Mouse (Mus musculus) C2C12 (cell line): ENCODE measurements around the gene Nyap2. TPM values are rescaled to one million over a fixed set of nuclear protein-coding genes. Genes with fewer than 3 reads are reported as not detected.

Experiments used
- H3K27me3 ChIP-seq: one replicate; pipeline ENCODE4 v1.6.1; 2011; ENCODE audit not compliant: control insufficient read depth, insufficient read depth, insufficient read length
- H3K36me3 ChIP-seq: one replicate; pipeline ENCODE4 v1.6.1; 2011; ENCODE audit not compliant: control insufficient read depth, insufficient read depth
- H3K4me3 ChIP-seq: one replicate; pipeline ENCODE4 v1.5.1; 2011; ENCODE audit warnings: mild to moderate bottlenecking, control low read depth; ENCODE audit not compliant: poor library complexity, insufficient read depth, severe bottlenecking
- H3K79me2 ChIP-seq: one replicate; pipeline ENCODE4 v1.6.1; 2011; ENCODE audit not compliant: control insufficient read depth, insufficient read depth
- H3K79me3 ChIP-seq: one replicate; pipeline ENCODE4 v1.6.1; 2011; ENCODE audit warnings: low read depth, control low read depth
- H3ac ChIP-seq: one replicate; pipeline ENCODE3; 2011; ENCODE audit warnings: low read depth; ENCODE audit not compliant: control insufficient read depth, insufficient read length
- CEBPB ChIP-seq: IDR thresholded peaks from one replicate; pipeline ENCODE4 v1.6.1; 2011; ENCODE audit warnings: low read depth, mild to moderate bottlenecking, control low read depth, moderate library complexity
- CTCF ChIP-seq: IDR thresholded peaks from one replicate; pipeline ENCODE4 v1.5.1; 2011; ENCODE audit not compliant: control insufficient read depth, insufficient read depth, insufficient read length
- FOSL1 ChIP-seq: IDR thresholded peaks from one replicate; pipeline ENCODE4 v1.8.0; 2011; ENCODE audit warnings: mild to moderate bottlenecking, low read length; ENCODE audit not compliant: poor library complexity, insufficient read depth, severe bottlenecking
- MAX ChIP-seq: IDR thresholded peaks from one replicate; pipeline ENCODE4 v1.6.1; 2011; ENCODE audit warnings: mild to moderate bottlenecking, control low read depth
- MYOD1 ChIP-seq: IDR thresholded peaks from one replicate; pipeline ENCODE4 v1.6.1; 2011; ENCODE audit warnings: low read depth; ENCODE audit not compliant: control insufficient read depth, insufficient read length
- MYOG ChIP-seq: IDR thresholded peaks from one replicate; pipeline ENCODE4 v1.6.1; 2011; ENCODE audit not compliant: control insufficient read depth, insufficient read length; ENCODE audit errors: extremely low read depth
- USF1 ChIP-seq: IDR thresholded peaks from one replicate; pipeline ENCODE4 v1.6.1; 2011; ENCODE audit warnings: low read depth, mild to moderate bottlenecking, control low read depth, moderate library complexity
- polyA plus RNA-seq: library from polyadenylated mRNA; unstranded; fragments of >200 nt; fragmentation: generic; extraction: Trizol; gene quantifications from one replicate; pipeline ENCODE4 v1.2.1, GENCODE M21; 2012; ENCODE audit warnings: missing spikeins

Nyap2 gene
- polyA plus RNA-seq, 1 experiment: not detected

DNA sequence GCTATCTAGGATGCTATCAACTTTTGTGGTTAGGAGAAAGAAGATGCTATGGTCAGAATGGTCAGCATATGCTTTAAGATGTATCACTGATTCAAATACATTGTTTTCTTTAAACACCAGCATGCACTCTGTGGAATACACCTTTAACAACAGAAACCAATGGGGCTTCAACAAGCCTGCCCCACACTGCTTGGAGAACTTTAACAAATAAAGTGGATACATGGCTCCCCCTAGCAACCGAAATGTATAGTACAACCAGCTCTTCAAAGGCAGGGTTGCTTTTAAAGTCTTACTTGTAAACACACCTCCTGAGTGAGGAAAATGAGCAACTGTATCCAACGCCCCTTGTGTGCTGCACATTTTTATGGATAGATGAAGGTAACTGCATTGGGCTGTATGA, 224.9 kb downstream of the Nyap2 start:
- no peak overlapping the region for H3K4me3 ChIP-seq
- H3K27me3 ChIP-seq: peaks cover 4% of the 10 kb centered on the region
- H3ac ChIP-seq: no peak overlapping the region
- no peak for TF ChIP-seq FOSL1
- peak; percentile 22 for TF ChIP-seq MAX
- TF ChIP-seq CEBPB: no peak
- TF ChIP-seq MYOG: no peak
- no peak for TF ChIP-seq USF1
- H3K36me3 ChIP-seq: no peaks in the 10 kb centered on the region
- no peaks in the 10 kb centered on the region for H3K79me2 ChIP-seq
- no peaks in the 10 kb centered on the region for H3K79me3 ChIP-seq

DNA sequence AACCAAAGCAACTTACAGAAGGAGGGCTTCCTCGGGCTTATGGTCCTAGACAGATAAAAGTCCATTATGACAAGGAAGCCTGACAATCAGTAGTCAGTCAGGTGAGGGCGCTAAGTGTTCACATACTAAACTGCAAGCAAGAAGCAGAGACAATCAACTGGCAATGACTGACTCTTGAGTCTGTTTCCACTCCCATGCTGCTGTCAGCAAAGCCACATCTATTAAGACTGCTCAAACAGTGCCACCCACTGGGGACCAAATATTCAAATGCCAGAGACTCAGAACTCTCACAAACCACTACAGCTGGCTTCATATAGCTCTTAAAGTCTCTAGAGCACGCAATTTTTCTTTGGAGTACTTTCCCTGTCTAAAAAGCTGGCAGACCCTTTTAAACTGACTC, 226.6 kb downstream of the Nyap2 start:
- Histone ChIP-seq H3K79me3 (no peaks in the 10 kb centered on the region), H3K79me2 (no peaks in the 10 kb centered on the region), H3K4me3 (no peak overlapping the region), H3K36me3 (no peaks in the 10 kb centered on the region), H3K27me3 (no peaks in the 10 kb centered on the region), H3ac (no peak overlapping the region)
- TF ChIP-seq CTCF (no peak), MAX (no peak), CEBPB (no peak), MYOG (no peak), USF1 (no peak), MYOD1 (no peak), FOSL1 (no peak)

DNA sequence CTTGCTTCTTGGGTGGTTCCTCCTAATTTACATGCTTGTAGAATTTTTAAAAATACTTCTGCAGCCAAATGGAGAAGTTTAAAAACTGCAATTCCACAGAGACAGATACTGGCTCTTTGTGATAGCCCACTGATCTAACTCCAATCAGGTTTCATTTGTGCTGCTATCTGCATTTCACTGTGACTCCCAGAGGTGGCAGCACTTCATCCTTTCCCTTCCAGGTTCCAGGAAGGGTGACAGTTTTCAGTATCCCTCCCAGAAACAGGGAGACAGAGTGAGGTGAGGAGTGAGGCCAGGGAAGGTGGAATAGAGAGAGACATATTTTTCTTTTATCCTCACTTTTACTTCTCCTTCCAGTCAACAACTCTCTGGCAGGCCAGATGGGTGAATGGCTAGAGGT, 230.7 kb downstream of the Nyap2 start:
- no peak overlapping the region for H3K4me3 ChIP-seq
- no peaks in the 10 kb centered on the region for H3K27me3 ChIP-seq
- no peaks in the 10 kb centered on the region for H3K79me3 ChIP-seq
- H3ac ChIP-seq: no peak overlapping the region
- no peak for TF ChIP-seq FOSL1
- no peak for TF ChIP-seq CTCF
- no peak for TF ChIP-seq MYOG
- TF ChIP-seq CEBPB: no peak
- no peaks in the 10 kb centered on the region for H3K79me2 ChIP-seq
- H3K36me3 ChIP-seq: no peaks in the 10 kb centered on the region

DNA sequence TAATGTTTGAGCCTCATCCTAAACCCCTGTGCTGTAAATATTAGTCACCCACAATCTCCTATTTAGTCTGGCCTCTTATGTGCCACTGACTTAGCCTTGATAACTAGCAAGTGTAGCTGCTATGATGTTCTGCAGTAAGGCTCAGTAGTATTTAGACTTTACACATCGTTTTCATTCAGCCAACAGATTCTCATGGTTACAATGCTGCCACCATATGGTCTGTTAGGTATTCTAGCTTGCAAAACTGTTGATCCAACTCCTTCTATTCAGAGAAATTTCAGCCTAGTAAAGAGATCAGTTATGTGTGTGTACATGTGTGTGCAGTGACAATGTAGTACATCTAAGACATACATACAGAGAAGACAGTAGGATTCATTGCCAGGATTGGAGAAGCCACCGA, 231.2 kb downstream of the Nyap2 start:
- no peaks in the 10 kb centered on the region for H3K27me3 ChIP-seq
- no peaks in the 10 kb centered on the region for H3K79me2 ChIP-seq
- TF ChIP-seq USF1 (no peak), CEBPB (no peak), FOSL1 (no peak), MYOG (no peak), MYOD1 (no peak), CTCF (no peak), MAX (no peak)
- no peak overlapping the region for H3ac ChIP-seq
- no peaks in the 10 kb centered on the region for H3K36me3 ChIP-seq
- no peak overlapping the region for H3K4me3 ChIP-seq
- H3K79me3 ChIP-seq: no peaks in the 10 kb centered on the region

DNA sequence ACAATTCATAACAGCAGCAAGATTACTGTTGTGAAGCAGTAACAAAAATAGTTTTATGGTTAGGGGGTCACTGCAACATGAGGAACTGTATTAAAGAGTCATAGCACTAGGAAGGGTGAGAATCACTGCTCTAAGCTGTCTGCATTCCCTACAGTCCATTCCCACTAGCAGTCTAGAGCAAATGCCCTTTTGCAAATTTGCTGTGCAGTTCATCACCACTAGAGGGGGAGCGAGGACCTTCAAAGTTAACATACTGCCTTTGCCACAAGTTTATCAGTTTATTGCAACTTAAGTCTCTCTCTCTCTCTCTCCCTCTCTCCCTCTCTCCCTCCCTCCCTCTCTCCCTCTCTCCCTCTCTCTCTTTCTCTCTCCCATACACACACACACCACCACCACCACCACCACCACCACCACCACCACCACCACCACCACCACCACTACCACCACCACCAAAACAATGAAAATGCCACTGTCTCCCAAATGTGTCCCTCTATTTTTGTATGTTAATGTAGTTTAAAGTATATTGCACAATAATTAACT, 233.4 kb downstream of the Nyap2 start:
- H3K79me2 ChIP-seq: no peaks in the 10 kb centered on the region
- H3K27me3 ChIP-seq: no peaks in the 10 kb centered on the region
- H3ac ChIP-seq: no peak overlapping the region
- TF ChIP-seq FOSL1 (no peak), CTCF (peak; percentile 38)
- H3K36me3 ChIP-seq: no peaks in the 10 kb centered on the region
- no peaks in the 10 kb centered on the region for H3K79me3 ChIP-seq
- no peak overlapping the region for H3K4me3 ChIP-seq

DNA sequence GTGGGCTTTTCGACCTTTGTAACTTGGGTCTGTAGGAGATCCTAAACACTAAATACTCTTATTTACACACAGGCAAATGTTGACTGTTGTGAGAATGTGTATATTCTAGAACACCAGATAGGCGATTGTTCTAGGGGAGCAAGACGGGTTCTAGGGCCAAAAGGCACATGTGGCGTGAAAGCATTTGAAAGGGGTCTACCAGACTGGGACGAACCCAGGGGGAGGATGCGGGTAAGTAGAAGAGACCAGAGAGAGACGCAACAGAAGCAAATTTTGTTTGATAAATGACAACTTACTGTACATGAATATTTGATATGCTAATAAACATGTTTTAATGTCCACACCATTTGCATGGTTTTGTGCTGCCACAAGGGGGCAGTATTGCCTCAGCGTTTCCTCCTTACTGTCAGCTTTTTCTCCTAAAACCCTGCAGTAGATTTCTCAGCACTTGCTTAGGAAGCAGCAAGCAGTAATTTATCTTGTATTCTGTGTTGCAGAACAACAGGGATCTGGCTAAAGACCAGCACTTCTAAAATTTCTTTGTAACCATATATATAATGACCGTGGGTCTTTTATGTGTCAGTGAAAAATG, 239.7 kb downstream of the Nyap2 start:
- Histone ChIP-seq H3K36me3 (no peaks in the 10 kb centered on the region), H3ac (no peak overlapping the region), H3K79me3 (no peaks in the 10 kb centered on the region), H3K4me3 (no peak overlapping the region), H3K79me2 (no peaks in the 10 kb centered on the region), H3K27me3 (no peaks in the 10 kb centered on the region)
- TF ChIP-seq CTCF (peak; percentile 32), MYOG (no peak), CEBPB (no peak), MAX (no peak)
